Mouse (Mus musculus) spleen, postnatal 10 days (tissue): ENCODE measurements at regions not wholly inside any gene's neighbourhood (a gene's known extent, or its start where the extent isn't known, plus 50 kb on each side); places are given as distances from the start of the nearest gene placed in this dataset.
A peak's percentile ranks its signal among the peaks of the same experiment; 100 is the strongest.

Experiments
- DNase-seq, 2 experiments: peaks; one replicate each; pipeline ENCODE4 v3.0.0; 2021 to 2022; ENCODE audit warnings: low spot score in 2 of 2

- DNase-seq = no peak
These were observed 171.2 kb downstream of the 4933412E24Rik start for GRCm38 (mm10) chr15:59845158-59845739.

- no peak for DNase-seq
These were observed 179.8 kb downstream of the 4933412E24Rik start for GRCm38 (mm10) chr15:59836631-59837030.

GRCm38 (mm10) chr15:59833232-59833631 is 183.2 kb downstream of the 4933412E24Rik start:
- DNase-seq = no peak

GRCm38 (mm10) chr15:59831481-59831880 is 184.9 kb downstream of the 4933412E24Rik start:
- DNase-seq = no peak

GRCm38 (mm10) chr15:59830553-59831462 is 185.6 kb downstream of the 4933412E24Rik start:
- DNase-seq = no peak

- peak; percentile 39 to 72 for DNase-seq
These were observed 188.0 kb downstream of the 4933412E24Rik start for GRCm38 (mm10) chr15:59828421-59828820.

GRCm38 (mm10) chr15:59826164-59826950 is 190.1 kb downstream of the 4933412E24Rik start:
- DNase-seq = no peak

GRCm38 (mm10) chr15:59823921-59824320 is 192.5 kb downstream of the 4933412E24Rik start:
- DNase-seq = no peak

- no peak for DNase-seq
These were observed 193.3 kb downstream of the 4933412E24Rik start for GRCm38 (mm10) chr15:59822995-59823681.

- DNase-seq = no peak
These were observed 196.1 kb downstream of the 4933412E24Rik start for GRCm38 (mm10) chr15:59820317-59820716.

GRCm38 (mm10) chr15:59816031-59816430 is 200.4 kb downstream of the 4933412E24Rik start:
- DNase-seq = no peak

GRCm38 (mm10) chr15:59811566-59811965 is 204.8 kb downstream of the 4933412E24Rik start:
- peak; percentile 15 to 63 for DNase-seq

GRCm38 (mm10) chr15:59809361-59809760 is 207.1 kb downstream of the 4933412E24Rik start:
- DNase-seq = no peak

- DNase-seq = no peak
These were observed 208.7 kb downstream of the 4933412E24Rik start for GRCm38 (mm10) chr15:59807723-59808122.

GRCm38 (mm10) chr15:59805771-59806170 is 210.6 kb downstream of the 4933412E24Rik start:
- no peak for DNase-seq

- DNase-seq = no peak
These were observed 211.6 kb downstream of the 4933412E24Rik start for GRCm38 (mm10) chr15:59804821-59805220.

- no peak for DNase-seq
These were observed 212.0 kb downstream of the 4933412E24Rik start for GRCm38 (mm10) chr15:59804394-59804793.

- DNase-seq = no peak
These were observed 214.1 kb downstream of the 4933412E24Rik start for GRCm38 (mm10) chr15:59802276-59802675.

- DNase-seq = no peak
These were observed 217.1 kb downstream of the 4933412E24Rik start for GRCm38 (mm10) chr15:59799124-59799815.

GRCm38 (mm10) chr15:59798486-59798885 is 217.9 kb downstream of the 4933412E24Rik start:
- no peak for DNase-seq

GRCm38 (mm10) chr15:59795717-59796116 is 220.7 kb downstream of the 4933412E24Rik start:
- peak in 1 of 2 experiments; percentile 46 for DNase-seq
